Mouse (Mus musculus): ENCODE results near the gene Ltbp3.

The Ltbp3 gene

DNA sequence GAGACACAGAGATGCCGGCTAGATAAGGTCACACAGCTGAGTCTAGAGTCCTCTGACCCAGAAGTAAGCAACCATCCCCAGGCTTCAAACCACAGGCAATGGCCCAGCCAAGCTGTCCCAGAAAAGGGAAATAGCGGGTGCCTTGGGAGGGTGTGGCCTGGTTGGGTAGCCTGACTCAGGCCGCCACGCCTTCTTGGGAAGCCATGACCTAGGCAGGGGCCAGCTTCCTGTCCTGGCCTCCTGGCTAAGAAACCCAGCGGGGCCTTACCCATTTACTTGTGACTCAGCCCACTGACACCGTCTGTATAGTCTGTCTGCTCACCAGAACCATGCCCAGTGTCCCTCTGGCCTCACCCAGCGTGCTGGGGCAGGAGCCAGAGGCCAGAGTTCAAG is 16.2 kb upstream of the Ltbp3 start:
- DNase-seq (ENCODE audit: low spot score in 2 of 2) = no peak

DNA sequence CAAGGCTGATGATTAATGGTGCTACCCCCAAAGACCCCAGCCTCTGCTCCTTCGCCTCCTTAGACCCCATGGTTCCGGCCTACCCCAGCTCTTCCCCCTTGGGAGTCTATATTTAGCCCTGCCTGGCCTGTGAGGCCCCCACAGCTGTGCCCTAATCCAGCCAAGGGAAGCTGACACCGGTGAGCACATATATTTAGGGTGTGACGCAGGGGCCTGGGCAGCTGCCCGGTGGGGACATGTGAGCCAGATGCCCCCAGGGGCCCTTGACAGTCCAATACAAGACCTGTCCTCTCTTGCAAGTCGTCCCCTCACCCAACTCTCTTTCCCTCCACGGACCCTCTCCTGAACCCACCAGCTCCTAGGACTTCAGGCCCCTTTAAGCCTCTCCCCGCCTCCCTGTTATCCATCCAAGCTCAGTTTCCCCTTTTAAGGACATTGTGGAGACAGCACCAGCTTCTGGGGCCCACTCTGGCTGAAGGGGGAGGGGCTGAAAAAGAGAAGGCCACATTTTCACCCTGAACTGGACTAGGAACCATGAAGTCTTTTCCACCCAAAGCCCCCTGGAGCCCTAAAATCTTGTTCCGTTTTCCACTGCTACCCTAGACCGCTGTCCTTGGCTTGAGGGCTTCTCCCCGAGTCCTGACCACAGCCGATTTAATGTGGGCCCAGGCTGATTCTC is 15.5 kb upstream of the Ltbp3 start:
- DNase-seq (ENCODE audit: low spot score in 2 of 2) = no peak

DNA sequence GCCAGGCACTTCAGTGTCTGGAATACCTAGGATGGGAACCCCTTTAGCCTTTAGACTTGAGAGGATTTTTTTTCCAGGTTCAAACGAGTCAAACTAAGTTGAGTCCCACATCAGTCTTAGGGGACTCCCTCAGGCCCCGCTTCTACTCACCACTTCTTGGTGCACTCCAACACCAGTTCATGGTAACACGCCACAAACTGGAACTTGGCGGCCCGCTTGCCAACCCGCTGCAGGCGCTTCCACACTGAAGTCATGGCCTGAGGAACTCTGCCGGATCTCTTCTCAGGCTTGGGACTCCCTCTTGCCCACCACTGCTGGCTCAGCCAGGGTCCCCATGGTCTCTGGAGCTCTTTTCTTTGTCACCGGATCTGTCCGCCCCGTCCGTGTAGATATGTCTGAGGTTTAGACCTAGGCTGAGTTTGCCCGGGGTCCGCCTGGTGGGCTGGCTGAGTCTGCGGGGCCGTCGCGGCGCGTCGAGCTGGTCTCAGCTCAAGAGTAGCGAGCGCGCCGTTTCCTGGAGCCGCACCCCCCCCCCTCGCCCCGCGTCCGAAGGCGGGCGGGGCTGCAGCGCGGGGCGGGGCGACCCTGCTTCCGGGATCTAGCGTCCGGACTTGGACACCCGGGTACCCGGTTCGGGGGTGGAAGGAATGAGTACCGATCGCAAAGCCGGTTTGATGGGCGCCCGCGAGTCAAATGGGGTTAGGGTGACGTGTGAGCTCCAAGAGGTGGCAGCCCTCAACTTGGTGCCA is 14.8 kb upstream of the Ltbp3 start, which contains the start of gene Ehbp1l1:
Gene Ehbp1l1 (minus strand): TSS at position 551 of the 749 bp plus-strand sequence.
- no peak for DNase-seq (ENCODE audit: low spot score in 2 of 2)

DNA sequence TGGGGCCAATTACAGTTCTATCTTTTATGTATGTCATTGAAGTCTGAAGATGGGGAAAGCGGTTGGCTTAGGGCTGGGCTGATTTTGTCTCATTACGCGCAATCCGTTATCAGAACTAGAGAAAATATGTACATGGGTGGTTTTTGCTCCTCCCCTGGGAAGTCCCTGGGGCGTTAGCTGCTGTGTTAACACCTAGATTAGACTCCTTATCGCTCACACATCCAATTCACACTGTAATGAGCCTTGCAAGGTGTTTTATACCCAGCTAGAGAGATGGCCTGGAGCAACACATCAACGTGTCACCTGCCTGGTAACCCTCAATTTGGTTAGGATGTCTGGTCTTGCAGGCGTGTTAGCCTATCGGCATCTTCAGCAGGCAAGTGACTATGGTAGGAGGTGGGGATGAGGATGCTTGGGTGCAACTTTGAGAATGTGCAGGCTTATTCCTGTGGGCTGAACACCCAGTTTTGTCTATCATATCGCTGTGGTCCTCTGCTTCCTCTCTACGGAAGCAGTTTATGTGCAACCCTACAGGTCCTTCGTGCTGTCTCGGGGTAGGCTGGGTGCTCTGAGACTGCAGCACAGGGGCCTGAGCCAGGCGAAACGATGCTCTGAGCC is 13.6 kb upstream of the Ltbp3 start:
- no peak for DNase-seq (ENCODE audit: low spot score in 2 of 2)

DNA sequence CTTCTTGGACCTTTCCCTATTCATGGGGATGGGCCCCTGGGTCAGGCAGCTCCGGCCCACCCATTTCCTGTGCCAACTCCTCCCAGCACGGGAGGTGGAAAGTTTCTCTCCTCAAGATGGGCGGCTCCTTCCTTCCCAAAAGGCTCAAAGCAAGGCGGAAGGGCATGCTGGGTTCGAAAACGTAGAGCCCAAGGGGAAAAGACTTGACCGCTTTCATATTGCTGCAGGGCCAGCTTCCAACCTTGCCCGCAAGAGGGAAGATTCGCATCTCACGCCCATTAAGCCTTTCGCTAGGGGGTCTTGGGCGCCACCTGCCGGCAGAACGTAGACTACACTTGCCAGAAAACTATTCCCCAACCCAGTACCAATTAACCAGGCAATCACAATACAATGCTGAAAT is 13.0 kb upstream of the Ltbp3 start:
- peak in 1 of 2 experiments; percentile 86 for DNase-seq (ENCODE audit: low spot score in 2 of 2)

DNA sequence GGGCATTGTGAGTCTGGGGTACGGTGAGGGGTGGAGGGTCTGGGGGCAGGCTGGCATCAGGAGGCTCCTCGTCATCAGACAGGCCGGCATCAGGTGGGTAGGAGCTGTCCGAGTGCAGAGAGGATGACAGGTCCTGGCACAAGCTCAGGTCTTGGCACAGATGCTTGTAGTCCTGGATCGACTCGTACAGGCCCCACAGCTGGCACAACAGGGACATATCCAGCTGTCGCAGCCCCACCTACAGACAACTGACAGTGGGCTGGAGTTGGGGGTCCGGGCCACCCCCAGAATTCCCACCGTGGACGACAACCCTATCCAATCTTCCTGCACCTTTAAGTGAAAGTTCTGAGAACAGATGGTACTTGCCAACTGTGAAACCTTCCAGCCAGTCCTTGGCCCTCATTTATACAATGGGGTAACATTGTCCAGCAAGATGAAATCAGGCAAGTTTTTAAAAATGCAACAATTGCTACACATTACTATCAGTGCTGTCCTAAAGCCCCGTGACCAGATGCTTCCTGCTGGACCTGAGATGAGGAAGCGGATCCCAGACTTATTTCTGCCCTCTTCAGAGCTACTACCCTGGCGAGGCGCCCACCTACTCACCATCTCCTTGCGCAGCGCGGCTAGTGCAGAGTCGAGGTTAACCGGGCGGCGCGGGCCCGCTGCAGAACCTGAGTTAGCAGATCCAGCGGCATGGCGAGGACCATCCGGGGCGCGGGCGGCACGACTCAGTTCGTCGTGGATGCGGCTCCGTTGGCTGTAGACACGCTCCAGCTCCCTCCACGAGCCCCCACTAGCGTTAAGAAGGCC is 11.9 kb upstream of the Ltbp3 start:
- peak in 1 of 2 experiments; percentile 61 for DNase-seq (ENCODE audit: low spot score in 2 of 2)

DNA sequence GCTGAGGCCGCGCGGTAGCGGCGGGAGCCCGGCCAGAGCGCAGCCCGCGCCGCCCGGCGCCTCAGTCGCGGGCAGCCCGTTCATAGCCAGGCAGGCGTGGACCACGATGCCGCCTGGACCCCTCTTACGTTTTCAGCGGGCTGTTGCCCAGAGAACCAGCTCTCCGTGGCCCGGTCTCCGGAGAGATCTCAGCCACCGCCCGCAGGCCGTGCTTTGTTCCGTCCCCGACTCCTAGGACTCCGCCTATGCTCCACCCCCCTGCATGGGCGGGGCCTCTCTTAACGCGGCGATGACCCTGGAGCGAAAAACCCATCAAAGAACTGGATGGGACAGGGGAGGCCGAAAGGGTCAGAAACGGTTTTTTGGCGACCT is 11.3 kb upstream of the Ltbp3 start, which contains the start of gene Fam89b:
Gene Fam89b (minus strand): TSS at position 210 of the 372 bp plus-strand sequence.
- peak; percentile 69 to 82 for DNase-seq (ENCODE audit: low spot score in 2 of 2)

DNA sequence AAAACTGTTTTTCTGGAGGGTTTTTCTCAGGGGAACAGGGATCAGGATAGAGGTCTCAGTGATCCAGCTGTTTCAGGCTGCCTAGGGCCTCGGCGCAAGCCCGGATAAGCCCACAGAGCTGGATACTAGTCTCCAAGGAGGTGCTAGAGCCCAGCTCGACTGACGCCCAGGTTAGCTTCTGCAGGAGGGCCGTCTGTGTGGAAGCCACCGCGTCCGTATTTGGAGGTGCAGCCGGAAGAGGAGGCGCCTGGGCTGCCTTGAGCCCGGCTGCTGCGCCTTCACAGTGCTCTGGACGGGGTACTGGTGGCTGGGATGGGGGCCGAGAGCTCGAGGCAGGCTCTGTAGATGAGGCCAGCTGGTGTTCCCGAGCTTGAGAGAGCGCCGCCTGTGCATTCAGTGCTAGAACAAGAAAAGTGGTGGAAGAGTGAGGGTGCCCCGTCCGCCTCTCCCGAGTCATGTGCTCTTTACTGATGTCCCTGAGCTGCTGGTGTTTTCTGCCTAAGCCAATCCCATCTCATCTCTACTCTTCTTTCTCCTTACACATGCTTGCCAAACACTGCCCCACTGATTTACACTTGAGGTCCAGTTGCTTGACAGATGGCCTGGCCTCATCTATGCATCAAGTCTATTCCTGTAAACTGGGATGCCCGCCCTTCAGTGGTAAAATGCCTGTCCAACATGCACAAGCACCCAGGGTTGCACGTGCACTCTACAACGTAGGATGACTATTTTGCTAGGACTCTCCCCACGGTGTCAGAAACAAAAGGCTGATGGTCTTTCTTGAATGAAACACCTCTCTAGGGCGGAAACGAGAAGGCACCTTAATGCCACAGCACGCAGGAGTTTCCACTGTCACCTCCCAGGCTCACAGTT is 10.2 kb upstream of the Ltbp3 start:
- no peak for DNase-seq (ENCODE audit: low spot score in 2 of 2)

DNA sequence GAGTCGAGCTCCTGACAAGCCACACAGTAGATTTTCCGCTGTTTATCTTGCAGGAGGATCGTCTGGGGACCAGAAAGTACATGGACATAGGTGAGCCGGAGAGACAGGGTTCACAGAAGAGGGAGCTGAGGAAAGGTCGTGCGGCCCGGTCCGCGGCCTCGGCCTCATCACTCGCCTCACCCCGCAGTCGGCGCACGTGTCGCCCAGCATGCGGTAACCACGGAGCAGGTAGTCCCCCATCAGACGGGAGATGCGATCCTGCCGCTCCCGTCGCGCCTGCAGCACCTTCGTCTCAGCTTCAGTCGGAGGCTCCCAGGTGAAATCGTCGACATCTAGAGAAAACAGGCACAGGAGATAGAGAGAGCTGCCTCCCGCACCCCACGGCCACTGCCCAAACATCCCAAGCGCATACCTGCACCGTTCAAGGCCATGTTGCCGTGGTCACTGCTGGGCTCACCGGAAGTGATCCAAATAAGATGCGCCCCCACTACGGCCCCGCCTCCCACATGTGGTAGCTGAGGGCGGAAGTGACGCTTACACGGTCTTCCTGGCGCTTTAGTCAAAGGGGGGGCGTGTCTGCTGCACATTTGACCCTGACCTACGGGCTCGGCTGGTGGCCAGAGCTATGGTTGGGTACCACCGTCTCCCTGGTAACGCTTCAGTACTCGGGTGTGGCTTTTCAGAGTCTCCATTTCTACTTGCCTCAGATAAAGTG is 9.3 kb upstream of the Ltbp3 start:
- DNase-seq (ENCODE audit: low spot score in 2 of 2) = peak; percentile 87 to 90

DNA sequence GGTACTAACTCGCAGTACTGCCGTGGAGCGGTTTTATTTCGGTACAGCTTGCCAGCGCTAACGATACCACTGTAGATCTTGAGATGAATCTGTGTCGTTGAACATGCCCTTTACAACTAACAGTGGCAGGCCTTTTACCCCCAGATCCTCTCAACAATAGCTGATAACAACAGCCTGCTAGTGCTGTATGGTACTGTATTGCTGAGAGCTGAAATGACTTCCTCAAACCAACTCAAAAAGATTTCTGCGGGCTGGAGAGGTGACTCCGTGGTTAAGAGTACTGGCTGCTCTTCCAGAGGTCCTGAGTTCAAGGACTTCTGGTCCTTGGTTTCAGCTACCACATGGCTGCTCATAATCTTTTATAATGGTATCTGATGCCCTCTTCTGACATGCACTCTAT is 6.4 kb upstream of the Ltbp3 start:
- DNase-seq (ENCODE audit: low spot score in 2 of 2) = no peak

DNA sequence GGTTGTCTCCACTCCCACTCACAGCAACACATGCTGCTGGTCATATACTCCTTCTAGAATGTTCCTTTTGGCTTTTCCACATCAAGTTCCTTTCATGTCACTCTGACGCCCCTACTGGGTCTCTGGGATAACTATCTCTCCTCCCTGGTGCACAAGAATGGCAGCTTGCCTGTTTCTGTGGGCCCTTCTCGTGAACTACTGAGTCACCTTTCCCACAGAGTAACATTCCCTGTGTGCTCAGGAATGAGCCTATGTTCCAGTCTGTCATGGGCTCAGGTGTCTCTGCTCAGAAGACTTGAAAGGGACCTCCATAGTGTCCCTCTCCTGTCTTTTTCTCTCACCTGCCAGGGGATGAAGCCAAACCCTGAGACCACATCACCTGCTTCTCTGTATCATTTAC is 1.3 kb upstream of the Ltbp3 start:
- no peak for DNase-seq (ENCODE audit: low spot score in 2 of 2)

DNA sequence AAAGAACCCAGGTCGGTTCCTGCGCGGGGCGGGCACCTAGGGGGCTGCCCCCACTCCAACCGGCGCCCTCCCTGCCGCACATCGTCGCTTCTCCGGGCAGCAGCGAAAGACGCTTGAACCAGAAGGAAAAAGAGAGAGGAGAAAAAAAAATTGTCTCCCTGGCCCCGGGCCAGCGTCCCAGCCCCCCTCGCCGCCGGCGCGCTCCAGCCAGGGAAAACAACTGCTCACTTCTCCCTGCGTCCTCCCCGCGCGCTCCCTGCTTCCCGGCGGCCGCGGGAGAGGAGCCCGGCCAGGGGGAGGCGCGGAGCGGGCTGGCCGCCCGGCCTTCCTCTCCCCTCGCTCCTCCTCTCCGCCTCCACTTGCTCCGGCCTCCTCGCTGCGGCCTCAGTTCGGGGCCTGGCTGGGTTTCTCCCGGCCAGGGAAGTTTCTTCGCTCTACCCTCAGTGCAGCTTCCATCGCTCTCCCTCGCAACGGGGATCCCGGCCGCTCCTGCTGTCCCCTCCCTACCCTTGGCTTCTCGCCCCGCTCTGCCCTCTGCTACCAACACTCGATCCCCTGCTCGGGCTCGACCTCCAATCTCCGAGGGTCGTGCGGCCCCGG is 1.0 kb downstream of the Ltbp3 start:
- DNase-seq (ENCODE audit: low spot score in 2 of 2) = peak; percentile 69 to 71

DNA sequence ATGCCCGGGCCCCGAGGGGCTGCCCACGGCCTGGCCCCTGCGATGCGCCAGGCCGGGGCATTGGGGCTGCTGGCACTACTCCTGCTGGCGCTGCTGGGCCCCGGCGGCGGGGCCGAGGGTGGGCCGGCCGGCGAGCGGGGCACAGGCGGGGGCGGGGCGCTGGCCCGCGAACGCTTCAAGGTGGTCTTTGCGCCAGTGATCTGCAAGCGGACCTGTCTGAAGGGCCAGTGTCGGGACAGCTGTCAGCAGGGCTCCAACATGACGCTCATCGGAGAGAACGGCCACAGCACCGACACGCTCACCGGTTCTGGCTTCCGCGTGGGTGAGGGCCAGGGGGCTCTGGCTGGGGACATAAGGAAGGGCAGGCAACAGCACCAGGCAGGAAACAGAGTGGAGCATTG is 1.5 kb downstream of the Ltbp3 start:
- DNase-seq (ENCODE audit: low spot score in 2 of 2) = no peak

DNA sequence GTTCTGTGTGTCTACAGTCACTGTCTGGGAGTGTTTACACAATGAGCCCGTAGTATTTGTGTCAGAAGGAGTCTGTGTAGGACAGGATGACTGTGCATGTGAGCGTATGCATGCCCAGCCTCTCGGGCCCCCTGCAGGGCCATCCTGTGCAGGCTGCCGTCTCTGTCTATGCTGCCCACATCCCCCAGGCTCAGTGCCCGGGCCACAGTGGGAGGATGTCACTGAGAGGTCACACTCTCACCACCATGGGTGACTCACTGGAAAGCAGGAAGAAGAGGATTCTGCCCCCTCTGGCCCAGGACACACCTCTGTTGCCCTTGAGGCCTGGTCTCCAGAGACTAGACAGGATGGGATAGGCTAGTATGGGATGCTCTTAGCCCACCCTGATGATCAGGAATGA is 2.9 kb downstream of the Ltbp3 start:
- DNase-seq (ENCODE audit: low spot score in 2 of 2) = no peak

DNA sequence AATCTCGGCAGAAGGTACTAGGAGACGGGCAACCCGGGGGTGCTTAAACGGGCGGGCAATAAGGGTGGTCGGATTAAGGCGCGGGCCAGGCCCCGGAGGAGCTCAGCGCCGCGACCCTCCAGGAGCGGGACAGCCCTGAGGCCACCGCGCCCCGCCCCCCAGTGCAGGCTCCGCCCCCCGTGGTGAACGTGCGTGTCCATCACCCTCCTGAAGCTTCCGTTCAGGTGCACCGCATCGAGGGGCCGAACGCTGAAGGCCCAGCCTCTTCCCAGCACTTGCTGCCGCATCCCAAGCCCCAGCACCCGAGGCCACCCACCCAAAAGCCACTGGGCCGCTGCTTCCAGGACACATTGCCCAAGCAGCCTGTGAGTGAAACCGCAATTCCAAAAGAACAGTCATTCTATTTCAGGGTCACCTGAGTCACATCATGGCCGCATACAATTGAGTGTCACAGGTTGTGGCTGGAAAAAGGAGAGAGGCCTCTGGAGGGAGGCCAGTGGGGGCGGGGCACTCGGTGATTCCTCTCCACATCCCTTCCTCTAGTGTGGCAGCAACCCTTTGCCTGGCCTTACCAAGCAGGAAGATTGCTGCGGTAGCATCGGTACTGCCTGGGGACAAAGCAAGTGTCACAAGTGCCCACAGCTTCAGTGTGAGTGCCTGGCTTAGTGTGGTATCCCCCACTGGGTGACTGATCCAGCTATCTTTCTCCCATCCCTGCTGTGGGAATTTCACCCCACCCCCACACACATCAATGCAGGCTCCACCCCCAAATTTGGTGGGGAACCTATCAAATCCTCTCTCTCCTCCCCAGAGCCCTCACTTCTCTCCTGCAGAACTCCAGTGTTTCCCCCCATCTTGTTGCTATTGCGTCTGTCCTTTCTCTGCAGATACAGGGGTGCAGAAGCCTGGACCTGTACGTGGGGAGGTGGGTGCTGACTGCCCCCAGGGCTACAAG is 5.3 kb downstream of the Ltbp3 start:
- no peak for DNase-seq (ENCODE audit: low spot score in 2 of 2)

DNA sequence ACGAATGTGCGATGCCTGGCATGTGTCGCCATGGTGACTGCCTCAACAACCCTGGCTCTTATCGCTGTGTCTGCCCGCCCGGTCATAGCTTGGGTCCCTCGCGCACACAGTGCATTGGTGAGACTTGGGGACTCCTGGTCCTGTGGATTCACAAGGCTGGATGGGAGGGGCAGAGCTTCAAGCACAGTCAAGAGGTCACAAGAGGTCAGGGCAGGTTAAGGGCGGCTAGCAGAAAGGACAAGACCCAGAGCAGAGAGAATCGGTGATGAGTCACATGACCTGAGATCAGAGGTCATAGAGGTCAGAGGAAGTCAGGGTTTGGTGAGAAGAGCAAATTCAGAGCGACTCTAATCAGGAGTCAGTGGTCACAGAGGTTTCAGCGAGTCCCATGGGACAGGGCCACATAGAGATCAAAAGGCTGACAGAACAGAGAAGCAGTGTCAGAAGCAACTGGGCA is 6.2 kb downstream of the Ltbp3 start:
- no peak for DNase-seq (ENCODE audit: low spot score in 2 of 2)

DNA sequence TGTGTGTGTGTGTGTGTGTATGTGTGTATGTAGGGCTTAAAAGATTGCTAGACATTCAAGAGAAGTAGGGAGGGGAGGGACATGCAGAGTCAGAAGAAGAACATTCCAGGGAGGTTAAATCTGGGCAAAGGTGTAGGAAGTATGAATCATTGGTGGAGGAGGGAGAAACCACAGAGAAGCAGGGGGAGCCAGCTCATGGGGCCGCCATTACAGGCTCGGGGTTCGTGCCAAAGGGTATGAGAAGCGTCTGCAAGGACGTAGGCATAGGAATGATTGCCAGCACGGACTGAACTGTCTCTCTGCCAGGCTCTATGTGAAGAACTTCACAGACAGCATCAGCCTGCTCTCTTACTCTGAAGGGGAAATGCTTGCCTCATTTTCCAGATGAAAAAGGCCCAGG is 8.8 kb downstream of the Ltbp3 start:
- no peak for DNase-seq (ENCODE audit: low spot score in 2 of 2)

DNA sequence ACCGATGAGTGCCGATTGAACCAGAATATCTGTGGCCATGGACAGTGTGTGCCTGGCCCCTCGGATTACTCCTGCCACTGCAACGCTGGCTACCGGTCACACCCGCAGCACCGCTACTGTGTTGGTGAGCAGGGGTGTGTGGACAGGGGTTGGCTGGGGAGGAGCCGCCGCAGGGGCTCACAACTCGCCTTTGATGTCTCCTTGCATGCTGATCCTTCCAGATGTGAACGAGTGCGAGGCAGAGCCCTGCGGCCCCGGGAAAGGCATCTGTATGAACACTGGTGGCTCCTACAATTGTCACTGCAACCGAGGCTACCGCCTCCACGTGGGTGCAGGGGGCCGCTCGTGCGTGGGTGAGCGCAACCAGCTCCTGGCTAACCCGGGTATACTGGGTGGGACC is 10.2 kb downstream of the Ltbp3 start:
- no peak for DNase-seq (ENCODE audit: low spot score in 2 of 2)

DNA sequence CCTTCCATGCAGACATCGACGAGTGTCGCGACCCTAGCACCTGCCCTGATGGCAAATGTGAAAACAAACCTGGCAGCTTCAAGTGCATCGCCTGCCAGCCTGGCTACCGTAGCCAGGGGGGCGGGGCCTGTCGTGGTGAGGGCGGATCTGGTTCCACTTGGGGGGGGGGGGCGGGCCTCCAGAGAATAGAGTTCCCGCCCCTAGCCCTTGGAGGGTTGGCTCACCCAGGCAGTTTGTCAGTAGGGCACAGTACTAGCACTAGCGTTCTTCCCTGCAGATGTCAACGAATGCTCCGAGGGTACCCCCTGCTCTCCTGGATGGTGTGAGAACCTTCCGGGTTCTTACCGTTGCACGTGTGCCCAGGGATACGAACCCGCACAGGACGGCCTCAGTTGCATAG is 11.0 kb downstream of the Ltbp3 start:
- no peak for DNase-seq (ENCODE audit: low spot score in 2 of 2)
